Mouse (Mus musculus): Measurements from ENCODE around the gene Lgals4.
A peak's percentile ranks its signal among the peaks of the same experiment; 100 is the strongest.

The Lgals4 gene

GRCm38 (mm10) chr7:28822993-28823903, 10.4 kb upstream of the Lgals4 start:
- no peak for DNase-seq

- DNase-seq, result no peak
Observed at GRCm38 (mm10) chr7:28823932-28824331, 9.7 kb upstream of the Lgals4 start.

GRCm38 (mm10) chr7:28824941-28825685, 8.5 kb upstream of the Lgals4 start, which contains the start of gene Ech1:
TSS of gene Ech1 (plus strand) at chr7:28825217.
- peak; percentile 94 for DNase-seq

- DNase-seq, result peak; percentile 40 to 58
Observed at GRCm38 (mm10) chr7:28825686-28826401, 7.8 kb upstream of the Lgals4 start.

GRCm38 (mm10) chr7:28826402-28826772, 7.3 kb upstream of the Lgals4 start:
- no peak for DNase-seq

- peak in 1 of 2 experiments; percentile 63 for DNase-seq
Observed at GRCm38 (mm10) chr7:28827338-28827737, 6.3 kb upstream of the Lgals4 start.

- no peak for DNase-seq
Observed at GRCm38 (mm10) chr7:28829821-28830220, 3.8 kb upstream of the Lgals4 start.

- no peak for DNase-seq
Observed at GRCm38 (mm10) chr7:28830981-28831380, 2.7 kb upstream of the Lgals4 start.

- DNase-seq, result no peak
Observed at GRCm38 (mm10) chr7:28831411-28832125, 2.1 kb upstream of the Lgals4 start.

- no peak for DNase-seq
Observed at GRCm38 (mm10) chr7:28832137-28832536, 1.5 kb upstream of the Lgals4 start.

GRCm38 (mm10) chr7:28836936-28837335, 3.3 kb downstream of the Lgals4 start:
- DNase-seq, result no peak

- DNase-seq, result peak; percentile 44 to 59
Observed at GRCm38 (mm10) chr7:28838331-28838730, 4.7 kb downstream of the Lgals4 start.

GRCm38 (mm10) chr7:28847273-28847672, 13.6 kb downstream of the Lgals4 start:
- DNase-seq, result no peak

- DNase-seq, result no peak
Observed at GRCm38 (mm10) chr7:28849700-28850236, 16.1 kb downstream of the Lgals4 start.

GRCm38 (mm10) chr7:28850642-28851041, 17.0 kb downstream of the Lgals4 start:
- no peak for DNase-seq

GRCm38 (mm10) chr7:28859953-28860352, 26.3 kb downstream of the Lgals4 start:
- no peak for DNase-seq

GRCm38 (mm10) chr7:28860898-28861297, 27.2 kb downstream of the Lgals4 start:
- no peak for DNase-seq

GRCm38 (mm10) chr7:28862817-28863499, 29.3 kb downstream of the Lgals4 start:
- DNase-seq, result no peak

- DNase-seq, result no peak
Observed at GRCm38 (mm10) chr7:28863540-28863939, 29.9 kb downstream of the Lgals4 start, which contains the start of gene Lgals7. TSS of gene Lgals7 (plus strand) at chr7:28863853.

GRCm38 (mm10) chr7:28864288-28864750, 30.7 kb downstream of the Lgals4 start:
- no peak for DNase-seq
